Mouse (Mus musculus) midbrain, embryonic 11.5 days (tissue): Measurements from ENCODE around the gene Rps11. TPM values are rescaled to one million over a fixed set of nuclear protein-coding genes. Genes with fewer than 3 reads are reported as not detected.
A peak's percentile ranks its signal among the peaks of the same experiment; 100 is the strongest.
"Not testable (repeated sequence)": the region's sequence is repeated elsewhere in the genome, so short reads cannot be mapped to it uniquely, and the experiment has no call there.

Source experiments
- ATAC-seq: fragments of 200-750 bp; cut with Nextera tagmentation; 2 replicates; pipeline ENCODE4 v1.8.0; 2017; ENCODE audit warnings: moderate TSS enrichment, moderate library complexity; ENCODE audit not compliant: low FRiP score
- DNase-seq: peaks from one replicate; pipeline ENCODE4 v3.0.0; 2015; ENCODE audit warnings: low spot score; ENCODE audit errors: missing footprints
- H3K27ac ChIP-seq: fragments of 300-500 bp; sonication (generic); 2 replicates; pipeline ENCODE4 v1.5.1; 2014; ENCODE audit warnings: low read depth, low read length
- H3K27me3 ChIP-seq: fragments of 300-500 bp; sonication (generic); 2 replicates; pipeline ENCODE4 v1.6.1; 2014; ENCODE audit warnings: mild to moderate bottlenecking, low read length, moderate library complexity, mixed read lengths; ENCODE audit not compliant: control insufficient read depth, insufficient read depth
- H3K36me3 ChIP-seq: fragments of 300-500 bp; sonication (generic); 2 replicates; pipeline ENCODE4 v1.6.1; 2014; ENCODE audit warnings: mild to moderate bottlenecking, low read length, moderate library complexity, mixed read lengths; ENCODE audit not compliant: control insufficient read depth, insufficient read depth
- H3K4me1 ChIP-seq: fragments of 300-500 bp; sonication (generic); 2 replicates; pipeline ENCODE4 v1.6.1; 2014; ENCODE audit warnings: low read length; ENCODE audit not compliant: control insufficient read depth, insufficient read depth
- H3K4me2 ChIP-seq: fragments of 300-500 bp; sonication (generic); 2 replicates; pipeline ENCODE4 v1.6.1; 2014; ENCODE audit warnings: mild to moderate bottlenecking, moderate library complexity
- H3K4me3 ChIP-seq: fragments of 300-500 bp; sonication (generic); 2 replicates; pipeline ENCODE4 v1.5.1; 2014; ENCODE audit warnings: low read depth, low read length
- H3K9ac ChIP-seq: fragments of 300-500 bp; sonication (generic); 2 replicates; pipeline ENCODE4 v1.6.1; 2014; ENCODE audit warnings: low read length
- H3K9me3 ChIP-seq: fragments of 300-500 bp; sonication (generic); 2 replicates; pipeline ENCODE4 v1.6.1; 2016; ENCODE audit warnings: low read length; ENCODE audit not compliant: control insufficient read depth
- WGBS: fragments of 180-500 bp; shearing (Covaris S2); extraction: QIAGEN DNeasy Blood & Tissue Kit; methylation state at CpG from one replicate; pipeline ENCODE4 v1.1.7; 2014; 5-methylcytosine and 5-hydroxymethylcytosine counted together
- polyA plus RNA-seq: library from polyadenylated mRNA; unstranded; fragments of >200 nt; fragmentation: Nextera tagmentation; extraction: Ambion mirVana; gene quantifications from 2 replicates; pipeline ENCODE4 v1.2.1, GENCODE M21; 2014

Gene Rps11
- polyA plus RNA-seq, 1 experiment from 2014 or later, result 1,392 TPM

DNA sequence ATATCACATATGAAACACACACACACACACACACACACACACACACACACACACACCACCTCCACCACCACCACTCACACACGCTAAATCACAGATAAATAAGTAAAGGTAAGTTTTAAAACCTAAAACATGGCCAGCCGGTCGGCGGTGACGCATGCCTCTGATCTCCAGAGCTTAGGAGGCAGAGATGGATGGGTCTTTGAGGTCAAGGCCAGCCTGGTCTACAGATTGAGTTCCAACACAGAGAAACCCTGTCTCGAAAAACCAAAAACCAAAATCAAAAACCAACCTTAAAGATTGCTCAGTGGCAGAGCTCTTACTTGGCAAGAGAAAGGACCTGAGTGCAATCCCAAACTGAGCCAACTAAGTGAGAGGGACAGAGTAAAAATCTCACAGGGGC is 24.2 kb downstream of the Rps11 start:
- ATAC-seq (no peak), DNase-seq (no peak)
- H3K27me3 ChIP-seq, result no peaks in the 10 kb centered on the region
- no peak overlapping the region for H3K9ac ChIP-seq
- no peak overlapping the region for H3K4me2 ChIP-seq
- no peak overlapping the region for H3K4me3 ChIP-seq
- no peak overlapping the region for H3K27ac ChIP-seq
- 93% methylated on average over 6 of the region's 6 CpGs for WGBS
- no peaks in the 10 kb centered on the region for H3K9me3 ChIP-seq
- no peaks in the 10 kb centered on the region for H3K4me1 ChIP-seq
- H3K36me3 ChIP-seq, result no peaks in the 10 kb centered on the region

DNA sequence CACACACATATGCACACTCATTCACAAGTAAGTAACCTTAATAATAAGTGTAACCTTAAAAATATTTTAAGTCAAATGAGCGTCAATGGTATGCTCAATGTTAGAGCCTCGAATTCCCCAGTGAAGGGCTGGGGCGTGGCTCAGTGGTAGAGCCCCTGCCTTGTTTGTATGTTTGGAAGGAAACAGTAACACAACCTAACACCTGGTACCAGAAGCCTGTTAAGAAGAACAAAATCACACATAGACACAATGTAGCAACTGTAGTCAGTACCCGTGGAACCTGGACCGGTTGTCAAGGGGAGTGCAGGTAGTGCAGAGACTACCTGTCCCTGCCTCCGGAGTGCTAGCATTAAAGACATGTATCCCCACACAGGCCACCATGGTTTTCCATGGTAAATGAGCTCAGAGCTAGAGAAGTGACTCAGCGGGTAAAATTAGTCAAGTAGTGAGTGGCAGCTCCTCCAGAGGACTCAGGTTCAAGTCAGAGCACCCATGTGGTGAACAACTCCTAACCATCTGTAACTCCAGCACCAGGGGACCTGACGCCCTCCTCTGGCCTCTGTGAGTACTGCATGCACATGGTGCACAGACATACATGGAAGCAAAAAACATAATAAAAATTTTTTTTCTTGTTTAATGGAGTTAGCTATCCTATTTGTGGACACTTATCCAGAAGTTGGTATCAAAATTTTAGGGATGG is 25.5 kb downstream of the Rps11 start:
- Histone ChIP-seq H3K4me3 (no peak overlapping the region), H3K27ac (no peak overlapping the region), H3K4me2 (no peak overlapping the region), H3K27me3 (no peaks in the 10 kb centered on the region), H3K9me3 (no peaks in the 10 kb centered on the region), H3K36me3 (no peaks in the 10 kb centered on the region), H3K4me1 (no peaks in the 10 kb centered on the region), H3K9ac (no peak overlapping the region)
- 90% methylated on average over 8 of the region's 8 CpGs for WGBS
- DNase-seq (no peak), ATAC-seq (no peak)

DNA sequence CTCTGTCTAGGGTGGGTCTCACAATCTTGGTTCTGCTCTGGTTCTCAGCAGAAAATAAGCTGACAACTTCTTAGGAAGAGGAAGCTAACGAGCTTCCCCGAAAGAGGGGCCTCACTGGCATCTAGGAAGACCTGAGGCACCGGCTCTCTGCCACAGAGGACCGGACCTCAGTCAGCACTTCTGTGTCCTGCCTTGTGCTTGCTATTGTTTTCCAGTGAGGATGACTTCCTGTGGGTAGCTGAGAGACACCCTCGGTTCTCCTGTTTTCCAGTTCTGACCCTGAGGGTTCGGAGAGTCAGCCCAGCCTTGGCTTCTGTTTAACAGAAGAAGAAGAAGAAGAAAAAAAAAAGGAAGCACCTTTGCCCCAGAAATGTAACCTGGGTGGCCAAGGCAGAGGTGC is 26.8 kb downstream of the Rps11 start:
- no peak overlapping the region for H3K27ac ChIP-seq
- WGBS, result 73% methylated on average over 6 of the region's 6 CpGs
- no peak overlapping the region for H3K4me2 ChIP-seq
- H3K4me1 ChIP-seq, result 0 out of 2 replicates have a peak, but pooled peaks cover 2% of the 10 kb centered on the region
- no peaks in the 10 kb centered on the region for H3K36me3 ChIP-seq
- no peak for DNase-seq
- H3K4me3 ChIP-seq, result no peak overlapping the region
- no peaks in the 10 kb centered on the region for H3K27me3 ChIP-seq
- no peak for ATAC-seq
- no peak overlapping the region for H3K9ac ChIP-seq
- H3K9me3 ChIP-seq, result no peaks in the 10 kb centered on the region

DNA sequence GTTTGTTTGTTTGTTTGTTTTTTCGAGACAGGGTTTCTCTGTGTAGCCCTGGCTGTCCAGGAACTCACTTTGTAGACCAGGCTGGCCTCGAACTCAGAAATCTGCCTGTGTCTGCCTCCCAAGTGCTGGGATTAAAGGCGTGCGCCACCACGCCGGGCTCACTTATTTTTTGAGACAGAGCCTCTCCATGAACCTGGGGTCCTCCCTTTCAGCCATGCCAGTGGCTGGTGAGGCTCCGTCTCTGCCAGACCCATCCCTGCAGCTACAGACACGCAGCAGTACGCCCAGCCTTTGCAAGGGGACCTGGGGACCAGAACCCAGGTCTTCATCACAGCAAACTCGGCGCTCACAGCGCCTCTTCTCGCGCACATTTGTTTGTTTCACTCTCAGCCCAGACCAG is 28.3 kb downstream of the Rps11 start:
- H3K4me3 ChIP-seq, DNase-seq: not testable (repeated sequence)
- 93% methylated on average over 14 of the region's 14 CpGs for WGBS

DNA sequence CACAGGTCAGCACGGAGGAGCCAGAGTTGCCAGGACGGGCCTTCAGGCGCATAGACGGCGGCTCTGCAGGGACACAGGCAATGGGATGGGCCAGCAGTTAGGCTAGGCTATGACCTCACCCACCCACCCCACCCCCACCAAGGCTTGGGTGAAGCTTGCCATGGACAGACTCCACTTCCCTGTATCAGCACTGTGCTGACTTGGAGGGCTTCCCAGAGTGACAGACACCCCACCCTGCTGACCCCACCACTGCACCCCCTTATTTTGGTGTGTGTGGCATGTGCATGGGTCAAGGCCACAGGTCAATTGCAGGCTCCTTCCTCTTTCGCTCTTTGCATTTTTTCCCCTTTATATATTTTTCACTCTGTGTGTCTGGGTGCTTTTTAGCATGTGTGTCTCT is 28.9 kb downstream of the Rps11 start:
- Histone ChIP-seq H3K9ac (no peak overlapping the region), H3K4me1 (peaks cover 9% of the 10 kb centered on the region), H3K27me3 (no peaks in the 10 kb centered on the region; the same call in 1 of the 2 replicates), H3K4me3 (no peak overlapping the region), H3K4me2 (no peak overlapping the region), H3K27ac (no peak overlapping the region), H3K9me3 (no peaks in the 10 kb centered on the region), H3K36me3 (no peaks in the 10 kb centered on the region)
- 84% methylated on average over 6 of the region's 6 CpGs for WGBS
- DNase-seq, result no peak
- ATAC-seq, result no peak

More for the DNA sequence above, 28.3 kb downstream of the Rps11 start:
- H3K9ac ChIP-seq, H3K36me3 ChIP-seq, H3K4me2 ChIP-seq, H3K27me3 ChIP-seq, H3K27ac ChIP-seq, H3K4me1 ChIP-seq, ATAC-seq, H3K9me3 ChIP-seq: not testable (repeated sequence)

DNA sequence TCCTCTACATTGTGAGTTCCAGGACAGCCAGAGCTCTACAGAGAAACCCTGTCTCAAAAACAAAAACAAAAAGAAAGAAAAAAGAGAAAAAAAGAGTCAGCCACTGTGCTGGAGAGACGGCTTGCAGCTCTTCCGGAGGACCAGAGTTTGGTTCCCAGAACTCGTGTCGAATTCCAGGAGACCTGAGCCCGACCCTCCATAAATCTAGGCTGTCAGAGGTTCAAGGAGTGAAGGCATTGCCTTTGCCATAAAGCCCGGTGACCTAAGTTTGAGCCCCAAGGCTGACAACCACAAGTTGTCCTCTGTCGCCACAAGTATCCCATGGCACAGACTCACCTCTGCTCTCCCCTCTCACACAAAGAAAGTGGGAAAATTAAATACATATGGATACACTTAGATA is 30.1 kb downstream of the Rps11 start:
- Histone ChIP-seq H3K9ac (no peak overlapping the region), H3K4me1 (peaks cover 9% of the 10 kb centered on the region), H3K9me3 (no peaks in the 10 kb centered on the region), H3K4me3 (no peak overlapping the region), H3K27me3 (no peaks in the 10 kb centered on the region; the same call in 1 of the 2 replicates), H3K4me2 (no peak overlapping the region), H3K36me3 (no peaks in the 10 kb centered on the region), H3K27ac (no peak overlapping the region)
- DNase-seq (no peak), ATAC-seq (no peak)
- WGBS, result 80% methylated on average over 7 of the region's 7 CpGs

DNA sequence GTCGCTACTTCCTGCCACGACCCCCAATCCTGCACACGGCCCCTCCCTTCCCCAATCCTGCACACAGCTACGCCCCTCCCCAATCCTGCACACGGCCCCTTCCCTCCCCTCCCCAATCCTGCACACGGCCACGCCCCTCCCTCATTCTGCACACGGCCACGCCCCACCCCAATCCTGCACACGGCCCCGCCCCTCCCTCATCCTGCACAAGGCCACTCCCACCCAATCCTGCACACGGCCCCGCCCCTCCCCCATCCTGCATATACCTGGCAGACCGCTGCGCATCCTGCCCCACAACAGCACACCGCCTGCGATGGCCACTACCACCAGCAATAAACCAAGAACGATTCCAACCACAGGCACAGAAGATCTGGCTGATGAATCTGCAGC is 30.7 kb downstream of the Rps11 start:
- ATAC-seq (no peak), DNase-seq (no peak)
- Histone ChIP-seq H3K9ac (no peak overlapping the region), H3K27me3 (no peaks in the 10 kb centered on the region; the same call in 1 of the 2 replicates), H3K4me3 (no peak overlapping the region), H3K36me3 (no peaks in the 10 kb centered on the region), H3K9me3 (no peaks in the 10 kb centered on the region), H3K4me2 (no peak overlapping the region), H3K27ac (no peak overlapping the region), H3K4me1 (peaks cover 9% of the 10 kb centered on the region)
- 36% methylated on average over 17 of the region's 18 CpGs for whole genome bisulfite sequencing

DNA sequence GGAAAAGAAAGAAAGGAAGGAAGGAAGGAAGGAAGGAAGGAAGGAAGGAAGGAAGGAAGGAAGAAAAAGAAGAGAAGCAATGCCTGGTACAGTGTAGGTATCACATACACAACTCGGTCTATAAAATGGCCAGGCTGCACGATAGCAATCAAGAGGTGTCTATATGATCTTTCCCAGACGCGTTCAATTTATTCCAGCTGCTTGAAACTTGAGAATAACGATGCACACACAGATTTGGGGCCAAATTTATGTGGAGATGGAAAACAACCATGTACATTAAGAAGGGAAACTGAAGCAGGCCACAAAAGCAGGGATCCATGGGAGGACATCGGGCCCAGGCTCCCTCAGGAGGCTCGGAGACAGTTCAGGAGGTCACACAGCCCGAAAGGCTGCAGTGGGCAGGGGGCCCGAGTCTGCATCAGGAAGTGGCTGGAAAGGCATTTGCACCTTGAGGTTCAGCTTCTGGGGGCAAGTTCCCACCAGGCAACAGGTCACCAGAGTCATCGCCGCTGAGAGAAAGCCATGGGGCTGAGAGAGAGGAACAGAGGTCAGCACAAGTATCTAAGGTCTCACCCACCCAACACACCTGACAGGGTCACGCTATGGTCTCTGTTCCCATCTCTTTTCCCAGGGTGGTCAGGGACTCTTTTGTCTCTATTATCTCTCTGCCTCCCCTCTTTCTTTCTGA is 31.3 kb downstream of the Rps11 start:
- Histone ChIP-seq H3K4me1 (peaks cover 9% of the 10 kb centered on the region), H3K4me3 (no peak overlapping the region), H3K27me3 (no peaks in the 10 kb centered on the region; the same call in 1 of the 2 replicates), H3K36me3 (no peaks in the 10 kb centered on the region), H3K27ac (no peak overlapping the region), H3K9me3 (no peaks in the 10 kb centered on the region), H3K4me2 (no peak overlapping the region), H3K9ac (no peak overlapping the region)
- ATAC-seq, result no peak
- DNase-seq, result peak; percentile 88
- WGBS, result 73% methylated on average over 12 of the region's 12 CpGs

DNA sequence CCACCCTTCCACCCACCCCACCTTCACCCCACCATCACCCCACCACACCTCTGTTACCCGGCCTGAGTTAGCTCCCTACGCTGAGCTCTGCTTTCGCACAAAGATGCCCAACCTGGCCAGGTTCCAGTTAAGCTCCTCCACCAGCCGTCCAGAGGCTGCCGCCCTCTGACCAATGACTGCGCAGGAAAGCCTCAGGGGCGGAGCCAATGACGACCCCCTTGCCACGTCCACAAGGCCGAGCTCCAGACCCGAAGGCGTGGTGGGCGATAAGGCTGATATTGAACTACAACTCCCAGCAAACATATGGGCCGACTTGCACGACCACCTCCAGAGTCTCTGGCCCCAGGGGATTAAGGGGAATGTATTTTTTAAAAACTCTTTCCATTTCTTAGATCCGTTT is 32.2 kb downstream of the Rps11 start, which contains the start of gene Rcn3:
Gene Rcn3 (minus strand): TSS at position 174 of the 400 bp plus-strand sequence.
- WGBS, result under 1% methylated on average over 16 of the region's 16 CpGs

More for the DNA sequence above, 32.2 kb downstream of the Rps11 start, which contains the start of gene Rcn3:
- ATAC-seq (peak; percentile 95), DNase-seq (peak; percentile 98)
- H3K27ac ChIP-seq, result no peak within 1 kb of the TSS
- H3K4me3 ChIP-seq, result peak within 1 kb of the TSS; percentile 44
- H3K4me1 ChIP-seq, result peaks cover 9% of the 10 kb centered on the region
- H3K9me3 ChIP-seq, result no peaks in the 10 kb centered on the region
- H3K4me2 ChIP-seq, result peak within 1 kb of the TSS; percentile 64
- H3K27me3 ChIP-seq, result no peaks in the 10 kb centered on the region; the same call in 1 of the 2 replicates
- H3K36me3 ChIP-seq, result no peaks in the 10 kb centered on the region
- H3K9ac ChIP-seq, result peak within 1 kb of the TSS; percentile 56
